Mouse (Mus musculus) liver (tissue): ENCODE data around the gene Apbb2.

Source experiments
- DNase-seq: peaks from one replicate; pipeline ENCODE4 v3.0.0-alpha.2; 2020; ENCODE audit warnings: mixed read lengths

The Apbb2 gene

DNA sequence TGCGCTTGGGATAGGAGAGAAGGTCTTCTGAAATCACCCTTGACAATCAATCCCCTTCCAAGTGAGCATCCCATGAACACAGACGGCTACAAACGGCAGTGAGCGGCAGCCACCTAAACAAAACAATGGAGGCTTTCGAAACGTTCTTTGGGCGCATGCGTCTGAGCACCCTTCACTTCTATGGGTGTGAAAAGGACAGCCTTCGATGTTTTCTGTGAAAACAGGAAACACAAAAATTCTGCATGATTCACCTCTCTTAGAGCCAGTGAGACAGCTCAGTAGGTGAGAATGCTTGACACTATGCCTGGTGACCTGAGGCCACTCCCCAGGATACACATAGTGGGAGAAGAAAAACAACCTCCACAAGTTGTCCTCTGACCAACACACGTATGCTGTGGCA, 103.3 kb downstream of the Apbb2 start:
- DNase-seq = no peak

- no peak for DNase-seq
Observed at GRCm38 (mm10) chr5:66514659-66515058, 103.9 kb downstream of the Apbb2 start.

- no peak for DNase-seq
Observed at GRCm38 (mm10) chr5:66513412-66513811, 105.2 kb downstream of the Apbb2 start.

GRCm38 (mm10) chr5:66512519-66512918, 106.1 kb downstream of the Apbb2 start:
- no peak for DNase-seq

DNA sequence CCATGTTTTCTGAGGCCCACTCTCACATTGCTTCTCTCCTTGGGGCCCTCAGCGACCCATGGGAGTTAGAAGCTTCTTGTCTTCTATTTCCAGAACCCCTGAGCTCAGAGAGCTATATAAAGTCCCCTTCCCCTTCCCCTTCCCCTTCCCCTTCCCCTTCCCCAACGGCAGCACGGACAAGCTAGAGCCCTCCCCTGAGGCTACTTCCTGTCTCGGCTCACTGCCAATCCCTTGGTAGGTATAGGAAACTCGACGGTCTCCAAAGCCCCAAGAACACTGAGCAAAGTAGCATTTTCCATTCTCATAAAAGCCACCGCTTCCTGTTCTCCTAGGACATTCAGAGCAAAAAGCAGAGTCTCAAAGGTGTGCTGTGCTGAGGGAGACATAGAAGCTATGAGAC, 107.9 kb downstream of the Apbb2 start:
- no peak for DNase-seq

GRCm38 (mm10) chr5:66509151-66509550, 109.4 kb downstream of the Apbb2 start:
- DNase-seq = no peak

- no peak for DNase-seq
Observed at GRCm38 (mm10) chr5:66505578-66505977, 113.0 kb downstream of the Apbb2 start.

- DNase-seq = no peak
Observed at GRCm38 (mm10) chr5:66505071-66505470, 113.5 kb downstream of the Apbb2 start.

DNA sequence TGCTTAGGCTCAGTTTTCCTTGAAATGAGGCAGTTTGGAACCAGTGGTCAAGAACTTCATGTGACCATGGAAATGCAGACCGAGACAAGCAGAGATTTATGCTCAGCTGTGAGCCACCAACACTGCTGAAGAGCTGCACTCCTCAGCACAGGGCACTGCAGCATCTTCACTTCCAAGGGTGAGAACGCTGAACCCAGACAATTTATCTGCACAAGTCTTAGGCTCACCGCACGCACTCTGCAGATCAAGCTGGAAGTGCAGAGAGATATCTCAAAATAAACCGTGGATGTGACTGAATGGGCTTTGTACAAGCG, 114.2 kb downstream of the Apbb2 start:
- no peak for DNase-seq

- DNase-seq = no peak
Observed at GRCm38 (mm10) chr5:66503557-66504433, 114.8 kb downstream of the Apbb2 start.

GRCm38 (mm10) chr5:66503033-66503432, 115.6 kb downstream of the Apbb2 start:
- DNase-seq = no peak

- DNase-seq = no peak
Observed at GRCm38 (mm10) chr5:66499621-66500020, 119.0 kb downstream of the Apbb2 start.

DNA sequence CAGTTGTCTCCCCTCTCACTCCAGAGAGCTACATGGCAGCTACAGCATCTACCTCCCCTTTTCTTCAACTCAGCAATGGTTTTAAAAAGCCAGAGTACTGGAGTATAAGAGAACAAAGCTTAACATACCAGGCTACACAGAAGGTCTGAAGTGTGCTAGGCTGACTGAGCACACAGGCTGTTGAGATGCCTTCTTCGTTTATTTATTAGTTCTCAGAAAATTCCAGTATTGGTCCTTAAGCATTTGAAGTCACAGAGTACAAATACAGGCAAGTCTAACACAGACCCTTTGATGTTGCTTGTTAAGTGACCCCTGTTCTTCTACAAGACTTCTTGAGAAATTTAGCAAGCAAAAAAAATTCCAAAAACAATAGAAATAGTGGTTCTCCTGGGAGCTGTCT, 120.4 kb downstream of the Apbb2 start:
- DNase-seq = no peak

GRCm38 (mm10) chr5:66497479-66498087, 121.0 kb downstream of the Apbb2 start:
- DNase-seq = no peak

DNA sequence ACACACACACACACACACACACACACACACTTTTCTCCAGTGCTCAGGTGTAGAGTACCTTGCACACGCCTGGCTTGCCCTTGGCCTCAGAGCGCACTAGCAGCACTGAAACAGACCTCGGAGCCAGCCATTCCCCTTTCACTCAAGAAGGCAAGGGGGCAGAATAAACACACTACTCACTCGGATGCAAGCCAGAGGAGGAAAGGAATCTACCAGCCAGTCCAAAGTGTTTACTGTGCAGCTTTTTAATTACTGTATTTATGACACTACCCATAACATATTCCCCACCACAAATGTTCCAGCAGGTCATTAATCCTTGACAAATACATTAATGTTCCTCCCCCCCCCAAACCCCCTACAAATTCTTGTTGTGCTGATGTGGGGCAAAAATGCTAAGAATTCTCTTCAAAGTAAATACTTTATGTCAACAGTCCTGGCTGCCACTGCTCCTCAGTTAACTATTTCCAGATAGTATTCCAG, 121.7 kb downstream of the Apbb2 start:
- no peak for DNase-seq

GRCm38 (mm10) chr5:66494651-66495050, 123.9 kb downstream of the Apbb2 start:
- DNase-seq = no peak

GRCm38 (mm10) chr5:66492563-66492960, 126.0 kb downstream of the Apbb2 start:
- no peak for DNase-seq

DNA sequence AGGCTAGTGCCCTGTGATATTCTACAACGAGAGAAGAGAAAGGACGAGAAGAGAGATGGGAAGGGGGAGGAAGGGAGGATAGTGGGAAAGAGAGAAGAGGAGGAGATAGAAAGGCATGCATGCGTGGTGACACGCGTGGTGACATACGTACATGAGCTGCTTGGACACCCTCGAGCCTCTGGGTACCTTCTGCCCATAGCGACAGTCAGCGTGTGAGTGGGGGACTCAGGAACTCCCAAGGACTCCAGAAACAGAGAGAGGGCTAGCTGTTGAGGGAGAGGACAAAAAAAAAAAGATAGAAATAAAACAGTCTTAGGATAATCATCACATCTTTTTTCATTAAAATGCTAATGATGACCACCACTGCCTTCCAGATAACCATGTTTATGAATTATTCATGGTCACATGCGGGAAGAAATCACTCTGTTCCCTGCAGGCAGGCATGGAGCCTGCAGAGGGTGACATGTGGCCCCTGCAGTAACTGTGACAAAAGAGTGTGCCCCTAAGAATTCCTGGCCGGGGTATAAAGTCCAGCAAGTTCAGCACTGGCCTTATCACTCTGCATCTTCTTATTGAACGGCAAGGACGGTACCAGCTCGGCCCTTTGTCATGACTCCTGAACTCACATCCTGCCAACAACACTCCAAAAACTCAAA, 126.5 kb downstream of the Apbb2 start:
- no peak for DNase-seq

DNA sequence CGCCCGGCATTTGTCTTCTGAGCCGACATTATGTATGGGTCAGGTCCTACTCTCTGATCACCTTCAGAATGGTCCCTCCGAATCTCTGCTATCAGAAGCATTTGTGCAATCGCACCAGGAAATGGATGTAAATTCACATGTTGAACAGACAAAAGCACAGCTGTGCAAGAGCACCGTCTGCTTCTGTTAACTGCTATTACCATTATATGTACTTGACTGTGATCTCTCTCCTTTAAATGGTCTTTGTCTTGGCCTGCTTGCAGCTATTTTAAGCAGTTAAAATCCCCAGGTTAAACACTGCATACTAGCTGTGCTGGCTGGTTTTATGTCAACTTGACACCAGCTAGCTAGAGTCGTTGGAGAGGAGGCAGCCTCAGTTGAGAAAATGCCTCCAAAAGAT, 132.6 kb downstream of the Apbb2 start:
- DNase-seq = no peak

DNA sequence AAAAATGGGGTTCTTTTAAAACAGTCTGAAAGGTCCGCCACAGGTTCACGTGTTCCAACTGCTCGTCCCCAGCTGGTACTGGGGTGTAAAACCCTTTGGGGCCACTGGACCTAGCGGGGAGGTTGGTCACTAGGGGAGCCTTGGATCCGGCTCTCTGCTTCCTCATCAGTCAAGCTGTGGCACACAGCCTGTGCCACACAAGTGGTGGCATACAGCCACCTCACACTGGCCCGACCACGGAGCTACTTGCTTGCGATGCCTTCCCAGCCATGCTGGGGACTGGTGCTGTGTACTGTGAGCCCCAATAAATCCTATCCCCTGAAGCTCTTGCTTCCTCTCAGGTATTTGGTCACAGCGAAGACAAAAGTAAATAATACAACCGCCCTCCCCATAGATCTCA, 142.3 kb downstream of the Apbb2 start:
- DNase-seq = no peak

- DNase-seq = no peak
Observed at GRCm38 (mm10) chr5:66475824-66476223, 142.8 kb downstream of the Apbb2 start.

GRCm38 (mm10) chr5:66474153-66474552, 144.4 kb downstream of the Apbb2 start:
- no peak for DNase-seq

GRCm38 (mm10) chr5:66473599-66473998, 145.0 kb downstream of the Apbb2 start:
- no peak for DNase-seq

- no peak for DNase-seq
Observed at GRCm38 (mm10) chr5:66470837-66471236, 147.7 kb downstream of the Apbb2 start.
